Mouse (Mus musculus): Measurements from ENCODE around the gene Gnb2. TPM values are rescaled to one million over a fixed set of nuclear protein-coding genes. Genes with fewer than 3 reads are reported as not detected.
A peak's percentile ranks its signal among the peaks of the same experiment; 100 is the strongest.

Gnb2 gene
- polyA plus RNA-seq, 1 experiment from 2014 or later: 337 TPM

GRCm38 (mm10) chr5:137518436-137518835, 14.9 kb downstream of the Gnb2 start, which contains the start of gene Gigyf1:
Gigyf1 (plus strand) TSS chr5:137518548.
- H3K27ac ChIP-seq: no peak within 1 kb of the TSS
- H3K4me3 ChIP-seq (replicated peaks): no peak within 1 kb of the TSS
- H3K27me3 ChIP-seq: no peaks in the 10 kb centered on the region
- peaks cover 85% of the 10 kb centered on the region for H3K36me3 ChIP-seq
- no peak within 1 kb of the TSS for H3K4me2 ChIP-seq
- no peak within 1 kb of the TSS for H3K9ac ChIP-seq (replicated peaks)
- no peaks in the 10 kb centered on the region for H3K9me3 ChIP-seq
- WGBS: 77% methylated on average over 5 of the region's 5 CpGs
- ATAC-seq (ENCODE audit: insufficient number of reproducible peaks, insufficient read depth, low FRiP score, low TSS enrichment, low read depth): no peak
- peaks cover 10% of the 10 kb centered on the region for H3K4me1 ChIP-seq (replicated peaks)

- Histone ChIP-seq H3K27ac (no peak overlapping the region), H3K27me3 (no peaks in the 10 kb centered on the region), H3K4me3 (replicated peaks) (no peak overlapping the region), H3K4me2 (no peak overlapping the region), H3K9ac (replicated peaks) (no peak overlapping the region), H3K4me1 (replicated peaks) (peaks cover 34% of the 10 kb centered on the region), H3K36me3 (peaks cover 49% of the 10 kb centered on the region), H3K9me3 (no peaks in the 10 kb centered on the region)
- WGBS: 90% methylated on average over 3 of the region's 3 CpGs
- no peak for ATAC-seq (ENCODE audit: insufficient number of reproducible peaks, insufficient read depth, low FRiP score, low TSS enrichment, low read depth)
These were observed 18.5 kb downstream of the Gnb2 start for GRCm38 (mm10) chr5:137514811-137515210.

- no peaks in the 10 kb centered on the region for H3K27me3 ChIP-seq
- H3K4me1 ChIP-seq (replicated peaks): peaks cover 34% of the 10 kb centered on the region
- H3K4me3 ChIP-seq (replicated peaks): no peak overlapping the region
- WGBS: 90% methylated on average over 12 of the region's 12 CpGs
- H3K36me3 ChIP-seq: peaks cover 42% of the 10 kb centered on the region
- H3K9ac ChIP-seq (replicated peaks): 0 out of 2 replicates have a peak overlapping the region, but pooled peaks have one; percentile 31
- H3K9me3 ChIP-seq: no peaks in the 10 kb centered on the region
- no peak overlapping the region for H3K4me2 ChIP-seq
- ATAC-seq (ENCODE audit: insufficient number of reproducible peaks, insufficient read depth, low FRiP score, low TSS enrichment, low read depth): no peak
- no peak overlapping the region for H3K27ac ChIP-seq
These were observed 19.2 kb downstream of the Gnb2 start for GRCm38 (mm10) chr5:137513951-137514721.

- no peak overlapping the region for H3K27ac ChIP-seq
- H3K4me2 ChIP-seq: peak overlapping the region; percentile 20
- no peak for ATAC-seq (ENCODE audit: insufficient number of reproducible peaks, insufficient read depth, low FRiP score, low TSS enrichment, low read depth)
- WGBS: 74% methylated on average over 11 of the region's 11 CpGs
- no peaks in the 10 kb centered on the region for H3K27me3 ChIP-seq
- H3K9ac ChIP-seq (replicated peaks): peak overlapping the region; percentile 31; the same call in 1 of the 2 replicates
- peaks cover 32% of the 10 kb centered on the region for H3K36me3 ChIP-seq
- H3K4me3 ChIP-seq (replicated peaks): peak overlapping the region; percentile 11; the same call in 1 of the 2 replicates
- H3K9me3 ChIP-seq: no peaks in the 10 kb centered on the region
- peaks cover 34% of the 10 kb centered on the region for H3K4me1 ChIP-seq (replicated peaks)
These were observed 20.2 kb downstream of the Gnb2 start for GRCm38 (mm10) chr5:137512847-137513794.

- no peaks in the 10 kb centered on the region for H3K9me3 ChIP-seq
- H3K9ac ChIP-seq (replicated peaks): peak overlapping the region; percentile 99; the same call in 1 of the 2 replicates
- H3K27me3 ChIP-seq: no peaks in the 10 kb centered on the region
- WGBS: 65% methylated on average over 3 of the region's 3 CpGs
- peak overlapping the region; percentile 99 for H3K4me3 ChIP-seq (replicated peaks)
- H3K36me3 ChIP-seq: peaks cover 19% of the 10 kb centered on the region
- peaks cover 34% of the 10 kb centered on the region for H3K4me1 ChIP-seq (replicated peaks)
- H3K4me2 ChIP-seq: peak overlapping the region; percentile 93
- ATAC-seq (ENCODE audit: insufficient number of reproducible peaks, insufficient read depth, low FRiP score, low TSS enrichment, low read depth): no peak
- 0 out of 2 replicates have a peak overlapping the region, but pooled peaks have one; percentile 12 for H3K27ac ChIP-seq
These were observed 21.6 kb downstream of the Gnb2 start for GRCm38 (mm10) chr5:137511706-137512105.

- 1% methylated on average over 48 of the region's 83 CpGs for WGBS
- Histone ChIP-seq H3K4me2 (peak overlapping the region; percentile 93), H3K27ac (peak overlapping the region; percentile 89), H3K9ac (replicated peaks) (peak overlapping the region; percentile 99), H3K4me1 (replicated peaks) (peaks cover 34% of the 10 kb centered on the region), H3K4me3 (replicated peaks) (peak overlapping the region; percentile 99), H3K27me3 (no peaks in the 10 kb centered on the region), H3K9me3 (no peaks in the 10 kb centered on the region), H3K36me3 (peaks cover 19% of the 10 kb centered on the region)
- ATAC-seq (ENCODE audit: insufficient number of reproducible peaks, insufficient read depth, low FRiP score, low TSS enrichment, low read depth): no peak
These were observed 22.5 kb downstream of the Gnb2 start for GRCm38 (mm10) chr5:137510573-137511390.

- 3% methylated on average over 15 of the region's 52 CpGs for WGBS
These were observed 23.3 kb downstream of the Gnb2 start for GRCm38 (mm10) chr5:137510014-137510501.

GRCm38 (mm10) chr5:137504041-137504440, 29.3 kb downstream of the Gnb2 start:
- H3K4me1 ChIP-seq (replicated peaks): peaks cover 14% of the 10 kb centered on the region
- no peaks in the 10 kb centered on the region for H3K9me3 ChIP-seq
- WGBS: 84% methylated on average over 6 of the region's 6 CpGs
- H3K4me2 ChIP-seq: no peak overlapping the region
- H3K9ac ChIP-seq (replicated peaks): no peak overlapping the region; the same call in 1 of the 2 replicates
- no peak for ATAC-seq (ENCODE audit: insufficient number of reproducible peaks, insufficient read depth, low FRiP score, low TSS enrichment, low read depth)
- H3K27ac ChIP-seq: no peak overlapping the region
- no peaks in the 10 kb centered on the region for H3K27me3 ChIP-seq
- H3K4me3 ChIP-seq (replicated peaks): no peak overlapping the region
- peaks cover 10% of the 10 kb centered on the region; the same call in 1 of the 2 replicates for H3K36me3 ChIP-seq

More at GRCm38 (mm10) chr5:137510014-137510501, 23.3 kb downstream of the Gnb2 start:
- peak overlapping the region; percentile 99 for H3K4me3 ChIP-seq (replicated peaks)
- peak overlapping the region; percentile 89 for H3K27ac ChIP-seq
- H3K27me3 ChIP-seq: no peaks in the 10 kb centered on the region
- 0 out of 2 replicates have a peak, but pooled peaks have one; percentile 7 for ATAC-seq (ENCODE audit: insufficient number of reproducible peaks, insufficient read depth, low FRiP score, low TSS enrichment, low read depth)
- peak overlapping the region; percentile 99 for H3K9ac ChIP-seq (replicated peaks)
- peaks cover 34% of the 10 kb centered on the region for H3K4me1 ChIP-seq (replicated peaks)
- peak overlapping the region; percentile 93 for H3K4me2 ChIP-seq
- no peaks in the 10 kb centered on the region for H3K9me3 ChIP-seq
- H3K36me3 ChIP-seq: peaks cover 15% of the 10 kb centered on the region

GRCm38 (mm10) chr5:137502667-137503110, 30.6 kb downstream of the Gnb2 start:
- peak; percentile 79 for ATAC-seq (ENCODE audit: insufficient number of reproducible peaks, insufficient read depth, low FRiP score, low TSS enrichment, low read depth)
- Histone ChIP-seq H3K4me2 (peak overlapping the region; percentile 57), H3K27me3 (no peaks in the 10 kb centered on the region), H3K4me3 (replicated peaks) (peak overlapping the region; percentile 59), H3K4me1 (replicated peaks) (peaks cover 14% of the 10 kb centered on the region), H3K9ac (replicated peaks) (peak overlapping the region; percentile 68), H3K9me3 (no peaks in the 10 kb centered on the region), H3K27ac (peak overlapping the region; percentile 95), H3K36me3 (peaks cover 10% of the 10 kb centered on the region; the same call in 1 of the 2 replicates)
- under 1% methylated on average over 30 of the region's 30 CpGs for WGBS
